Mouse (Mus musculus): ENCODE results near the gene Mthfsl.
"Not testable (repeated sequence)": the region's sequence is repeated elsewhere in the genome, so short reads cannot be mapped to it uniquely, and the experiment has no call there.

Gene Mthfsl

GRCm38 (mm10) chr9:88689451-88689850, 30.6 kb downstream of the Mthfsl start:
- DNase-seq (ENCODE audit: low read depth), result not testable (repeated sequence)

- DNase-seq (ENCODE audit: low read depth), result not testable (repeated sequence)
Observed at GRCm38 (mm10) chr9:88686719-88687118, 33.4 kb downstream of the Mthfsl start.

- not testable (repeated sequence) for DNase-seq (ENCODE audit: low read depth)
Observed at GRCm38 (mm10) chr9:88658341-88658740, 61.8 kb downstream of the Mthfsl start.

GRCm38 (mm10) chr9:88650742-88651141, 69.4 kb downstream of the Mthfsl start:
- DNase-seq (ENCODE audit: low read depth), result not testable (repeated sequence)
